Mouse (Mus musculus) olfactory bulb, adult 2 months (tissue): ENCODE measurements at regions not wholly inside any gene's neighbourhood (a gene's known extent, or its start where the extent isn't known, plus 50 kb on each side); places are given as distances from the start of the nearest gene placed in this dataset.

Experiments
- CTCF ChIP-seq: fragments of 200-500 bp; IDR thresholded peaks from 2 replicates; pipeline ENCODE4 v1.5.1; 2012; ENCODE audit warnings: low read depth, mild to moderate bottlenecking, low read length, moderate library complexity; ENCODE audit not compliant: insufficient read depth
- POLR2A ChIP-seq: fragments of 200-500 bp; IDR thresholded peaks from 2 replicates; pipeline ENCODE4 v1.6.1; 2012; ENCODE audit warnings: mild to moderate bottlenecking, low read depth, low read length, moderate library complexity; ENCODE audit not compliant: insufficient read depth

DNA sequence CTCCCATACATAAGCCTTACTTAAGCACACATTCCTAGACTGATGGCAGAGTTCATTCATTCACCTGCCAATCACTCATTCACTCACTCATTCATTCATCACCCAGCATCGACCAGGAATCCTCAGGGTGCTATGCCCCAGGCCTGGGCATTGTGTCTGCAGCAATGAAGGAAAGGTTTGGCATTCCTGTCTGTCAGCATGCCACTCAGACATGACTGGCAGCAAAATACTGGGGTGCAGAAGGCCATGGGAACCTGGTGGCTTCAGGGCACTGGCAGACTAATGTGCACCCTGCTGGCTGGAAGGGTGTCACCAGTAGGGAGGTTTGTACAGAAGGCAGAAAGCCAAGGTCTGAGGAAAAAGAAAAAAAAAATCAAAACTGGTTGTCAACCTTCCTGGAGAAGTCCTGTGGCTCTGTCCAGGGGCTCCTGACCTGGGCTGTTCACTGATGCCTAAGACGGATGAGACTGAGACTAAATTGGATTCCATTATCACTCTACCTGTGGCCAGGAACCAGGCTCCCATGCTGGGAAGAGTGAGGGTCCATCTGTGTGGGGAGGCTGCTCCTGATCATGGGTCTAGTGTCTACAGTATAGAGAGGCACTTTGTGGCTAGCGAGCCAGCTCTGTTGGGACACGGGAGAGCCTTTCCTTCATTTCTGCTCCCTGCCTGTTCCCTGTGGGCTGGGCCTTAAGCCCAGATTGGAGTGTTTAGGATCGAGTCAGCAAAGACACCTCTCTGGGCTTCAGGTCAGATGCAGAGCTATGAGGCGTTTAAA lies 104.1 kb downstream of the Cstad start:
- TF ChIP-seq CTCF (no peak), POLR2A (no peak)
